Mouse (Mus musculus) embryonic fibroblast, embryonic 13.5 days (primary cell): ENCODE results near the gene Zfhx3.

Experiments
- CTCF ChIP-seq: IDR thresholded peaks from 2 replicates; pipeline ENCODE4 v1.5.1; 2011; ENCODE audit warnings: mild to moderate bottlenecking, control low read depth, low read length, moderate library complexity, borderline replicate concordance; ENCODE audit not compliant: insufficient read depth
- POLR2A ChIP-seq: IDR thresholded peaks from 2 replicates; pipeline ENCODE4 v1.6.1; 2011; ENCODE audit warnings: low read depth, mild to moderate bottlenecking, control low read depth, low read length, moderate library complexity

DNA sequence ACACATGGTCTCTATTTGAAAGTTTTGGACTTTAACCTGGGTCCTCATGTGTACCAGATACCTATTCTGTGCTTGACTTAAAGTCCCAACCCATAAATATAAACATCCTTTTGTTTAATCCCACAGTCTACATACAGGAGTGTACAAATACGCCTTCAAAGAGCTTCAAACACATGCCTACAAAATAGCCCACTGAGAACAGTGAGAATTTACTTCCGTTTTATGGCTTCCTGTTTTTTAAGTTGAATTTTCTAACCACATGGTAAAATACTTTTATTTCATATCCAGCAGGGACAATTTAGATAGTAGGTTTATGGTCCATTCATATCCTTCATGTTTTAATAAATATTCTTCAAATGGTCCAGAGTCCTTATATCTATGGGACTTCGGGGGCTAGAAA, 564.3 kb downstream of the Zfhx3 start:
- TF ChIP-seq POLR2A (no peak), CTCF (no peak)
